Mouse (Mus musculus) myocyte (in vitro differentiated cells): ENCODE results near the gene Cxcr5.

Experiments
- CEBPB ChIP-seq: IDR thresholded peaks from 2 replicates; pipeline ENCODE4 v1.6.1; 2011; ENCODE audit warnings: mild to moderate bottlenecking, moderate library complexity; ENCODE audit not compliant: poor library complexity, insufficient read depth, severe bottlenecking
- POLR2AphosphoS2 ChIP-seq: IDR thresholded peaks from one replicate; pipeline ENCODE4 v1.6.1; 2011; ENCODE audit warnings: low read depth, control low read depth; ENCODE audit not compliant: insufficient read length
- REST ChIP-seq: IDR thresholded peaks from one replicate; pipeline ENCODE4 v1.6.1; 2011; ENCODE audit warnings: mild to moderate bottlenecking, control low read depth, moderate library complexity; ENCODE audit not compliant: insufficient read depth, insufficient read length
- TCF3 ChIP-seq: IDR thresholded peaks from one replicate; pipeline ENCODE4 v1.6.1; 2011; ENCODE audit warnings: low read depth, control low read depth; ENCODE audit not compliant: insufficient read length
- USF1 ChIP-seq: IDR thresholded peaks from one replicate; pipeline ENCODE4 v1.6.1; 2011; ENCODE audit warnings: low read depth, mild to moderate bottlenecking, control low read depth, moderate library complexity

DNA sequence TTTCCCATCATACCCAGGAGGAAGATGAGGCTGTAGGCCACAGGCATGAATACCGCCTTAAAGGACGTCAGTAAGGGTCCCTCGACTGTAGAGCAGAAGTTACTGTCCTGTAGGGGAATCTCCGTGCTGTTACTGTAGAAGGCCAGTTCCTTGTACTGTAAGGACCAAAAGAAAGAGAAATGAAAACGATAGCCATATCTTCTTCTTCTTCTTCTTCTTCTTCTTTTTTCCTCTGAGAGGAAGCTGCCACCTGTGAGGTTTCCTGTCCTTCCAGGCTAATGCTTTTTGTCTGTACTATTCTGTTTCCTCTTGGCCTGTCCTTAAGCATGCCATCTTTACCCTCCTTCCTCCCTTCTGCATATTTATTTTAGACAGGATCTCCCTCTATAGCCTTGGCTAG, 47.5 kb downstream of the Cxcr5 start:
- TF ChIP-seq POLR2AphosphoS2 (no peak), REST (no peak), CEBPB (no peak), USF1 (no peak), TCF3 (no peak)
